Mouse (Mus musculus): ENCODE results near the gene Exosc1. TPM values are rescaled to one million over a fixed set of nuclear protein-coding genes. Genes with fewer than 3 reads are reported as not detected.
A peak's percentile ranks its signal among the peaks of the same experiment; 100 is the strongest.
"Not testable (repeated sequence)": the region's sequence is repeated elsewhere in the genome, so short reads cannot be mapped to it uniquely, and the experiment has no call there.

Gene Exosc1
- total RNA-seq, 2 experiments from 2014 or later, result 24.9 to 28.3 TPM

- DNase-seq (ENCODE audit: low spot score in 2 of 2), result not testable (repeated sequence)
Measured at GRCm38 (mm10) chr19:41914592-41914882, 18.7 kb downstream of the Exosc1 start.

GRCm38 (mm10) chr19:41913774-41914591 lies 19.2 kb downstream of the Exosc1 start:
- DNase-seq (ENCODE audit: low spot score in 2 of 2), result no peak

- DNase-seq (ENCODE audit: low spot score in 2 of 2), result peak; percentile 32 to 37
Measured at GRCm38 (mm10) chr19:41912121-41913080, 20.8 kb downstream of the Exosc1 start.

GRCm38 (mm10) chr19:41911178-41912073 lies 21.8 kb downstream of the Exosc1 start, which contains the start of gene Pgam1:
Gene Pgam1 (plus strand): TSS chr19:41911923.
- DNase-seq (ENCODE audit: low spot score in 2 of 2), result peak; percentile 93 to 96

GRCm38 (mm10) chr19:41910396-41910795 lies 22.8 kb downstream of the Exosc1 start:
- no peak for DNase-seq (ENCODE audit: low spot score in 2 of 2)

GRCm38 (mm10) chr19:41908736-41909135 lies 24.5 kb downstream of the Exosc1 start:
- no peak for DNase-seq (ENCODE audit: low spot score in 2 of 2)

- DNase-seq (ENCODE audit: low spot score in 2 of 2), result no peak
Measured at GRCm38 (mm10) chr19:41907079-41907760, 26.0 kb downstream of the Exosc1 start.

GRCm38 (mm10) chr19:41906311-41907078 lies 26.7 kb downstream of the Exosc1 start:
- no peak for DNase-seq (ENCODE audit: low spot score in 2 of 2)

- no peak for DNase-seq (ENCODE audit: low spot score in 2 of 2)
Measured at GRCm38 (mm10) chr19:41905246-41905645, 28.0 kb downstream of the Exosc1 start.

GRCm38 (mm10) chr19:41902848-41903593 lies 30.2 kb downstream of the Exosc1 start:
- no peak for DNase-seq (ENCODE audit: low spot score in 2 of 2)

GRCm38 (mm10) chr19:41901696-41902095 lies 31.5 kb downstream of the Exosc1 start:
- DNase-seq (ENCODE audit: low spot score in 2 of 2), result no peak

GRCm38 (mm10) chr19:41900495-41901090 lies 32.6 kb downstream of the Exosc1 start:
- DNase-seq (ENCODE audit: low spot score in 2 of 2), result no peak

GRCm38 (mm10) chr19:41898860-41899259 lies 34.4 kb downstream of the Exosc1 start:
- peak in 1 of 2 experiments; percentile 48 for DNase-seq (ENCODE audit: low spot score in 2 of 2)

- no peak for DNase-seq (ENCODE audit: low spot score in 2 of 2)
Measured at GRCm38 (mm10) chr19:41896319-41896711, 36.9 kb downstream of the Exosc1 start.

- peak; percentile 80 to 93 for DNase-seq (ENCODE audit: low spot score in 2 of 2)
Measured at GRCm38 (mm10) chr19:41895460-41896318, 37.5 kb downstream of the Exosc1 start, which contains the start of gene Rrp12. Gene Rrp12 (minus strand): TSS chr19:41896173.

GRCm38 (mm10) chr19:41894959-41895358 lies 38.3 kb downstream of the Exosc1 start:
- DNase-seq (ENCODE audit: low spot score in 2 of 2), result no peak

GRCm38 (mm10) chr19:41888191-41888590 lies 45.0 kb downstream of the Exosc1 start:
- no peak for DNase-seq (ENCODE audit: low spot score in 2 of 2)
